Mouse (Mus musculus) liver, embryonic 16.5 days (tissue): ENCODE measurements around the gene Ptprn2. TPM values are rescaled to one million over a fixed set of nuclear protein-coding genes. Genes with fewer than 3 reads are reported as not detected.

Source experiments
- ATAC-seq: fragments of 200-750 bp; cut with Nextera tagmentation; 2 replicates; pipeline ENCODE4 v1.8.0; 2017; ENCODE audit warnings: low read depth, mild to moderate bottlenecking, moderate number of reproducible peaks, moderate library complexity
- H3K27ac ChIP-seq: fragments of 300-500 bp; sonication (generic); 2 replicates; pipeline ENCODE4 v1.5.1; 2014; ENCODE audit warnings: mild to moderate bottlenecking, low read length
- H3K27me3 ChIP-seq: fragments of 300-500 bp; sonication (generic); 2 replicates; pipeline ENCODE4 v1.6.1; 2014; ENCODE audit warnings: low read depth, low read length, mixed read lengths; ENCODE audit not compliant: control insufficient read depth, insufficient read depth
- H3K36me3 ChIP-seq: fragments of 300-500 bp; sonication (generic); 2 replicates; pipeline ENCODE4 v1.6.1; 2014; ENCODE audit warnings: mild to moderate bottlenecking; ENCODE audit not compliant: control insufficient read depth, insufficient read depth
- H3K4me1 ChIP-seq: fragments of 300-500 bp; sonication (generic); 2 replicates; pipeline ENCODE4 v1.6.1; 2014; ENCODE audit warnings: low read depth, low read length, mixed read lengths; ENCODE audit not compliant: control insufficient read depth
- H3K4me2 ChIP-seq: fragments of 300-500 bp; sonication (generic); 2 replicates; pipeline ENCODE4 v1.6.1; 2014; ENCODE audit warnings: low read depth, low read length, mixed read lengths
- H3K4me3 ChIP-seq: fragments of 300-500 bp; sonication (generic); 2 replicates; pipeline ENCODE4 v1.5.1; 2014; ENCODE audit warnings: low read depth, mild to moderate bottlenecking, low read length
- H3K9ac ChIP-seq: fragments of 300-500 bp; sonication (generic); 2 replicates; pipeline ENCODE4 v1.6.1; 2014; ENCODE audit warnings: low read depth, low read length
- H3K9me3 ChIP-seq: fragments of 300-500 bp; sonication (generic); replicated peaks from 2 replicates; pipeline ENCODE4 v1.6.1; 2016; ENCODE audit warnings: low read length; ENCODE audit not compliant: control insufficient read depth
- WGBS: fragments of 180-500 bp; shearing (Covaris S2); extraction: QIAGEN DNeasy Blood & Tissue Kit; methylation state at CpG from one replicate; pipeline ENCODE4 v1.1.7; 2014; ENCODE audit not compliant: insufficient replicate concordance; 5-methylcytosine and 5-hydroxymethylcytosine counted together
- polyA plus RNA-seq: library from polyadenylated mRNA; unstranded; fragments of >200 nt; fragmentation: Nextera tagmentation; extraction: Ambion mirVana; gene quantifications from 2 replicates; pipeline ENCODE4 v1.2.1, GENCODE M21; 2015

Gene Ptprn2
- polyA plus RNA-seq, 1 experiment from 2014 or later: 0.07 TPM

- ATAC-seq: no peak
- H3K27me3 ChIP-seq: no peaks in the 10 kb centered on the region
- H3K4me3 ChIP-seq: no peak overlapping the region
- no peaks in the 10 kb centered on the region for H3K9me3 ChIP-seq
- WGBS: 66% methylated on average over 8 of the region's 8 CpGs
- H3K4me2 ChIP-seq: no peak overlapping the region
- no peaks in the 10 kb centered on the region for H3K36me3 ChIP-seq
- no peak overlapping the region for H3K9ac ChIP-seq
- H3K27ac ChIP-seq: no peak overlapping the region
- H3K4me1 ChIP-seq: no peaks in the 10 kb centered on the region
Measured at GRCm38 (mm10) chr12:117198093-117198492, 712.6 kb downstream of the Ptprn2 start.

- no peaks in the 10 kb centered on the region for H3K9me3 ChIP-seq
- no peaks in the 10 kb centered on the region for H3K27me3 ChIP-seq
- no peak overlapping the region for H3K4me3 ChIP-seq
- ATAC-seq: peak; percentile 50; the same call in 1 of the 2 replicates
- H3K4me2 ChIP-seq: no peak overlapping the region
- H3K4me1 ChIP-seq: no peaks in the 10 kb centered on the region
- no peak overlapping the region for H3K9ac ChIP-seq
- WGBS: 21% methylated on average over 9 of the region's 9 CpGs
- H3K27ac ChIP-seq: no peak overlapping the region
- no peaks in the 10 kb centered on the region for H3K36me3 ChIP-seq
Measured at GRCm38 (mm10) chr12:117200117-117200516, 714.6 kb downstream of the Ptprn2 start.

DNA sequence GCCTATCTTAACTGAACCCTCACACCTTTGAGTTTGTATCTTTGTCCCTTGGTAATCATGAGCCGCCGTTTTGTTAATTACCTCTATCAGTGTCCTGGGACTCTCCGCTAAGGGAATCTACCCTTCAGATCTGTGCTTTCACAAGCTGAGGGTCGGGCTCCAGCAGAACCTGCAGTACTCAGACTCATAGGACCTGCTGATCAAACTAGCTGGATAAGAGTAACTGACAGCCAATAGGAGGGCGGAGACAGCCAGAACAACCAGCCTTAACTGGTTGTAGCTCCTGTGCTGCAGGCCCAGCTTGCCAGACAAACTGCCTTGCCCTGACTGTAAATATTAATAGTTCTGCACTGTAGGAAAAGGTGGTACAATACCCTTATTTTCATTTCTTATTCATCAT, 715.1 kb downstream of the Ptprn2 start:
- 45% methylated on average over 5 of the region's 5 CpGs for WGBS
- H3K4me2 ChIP-seq: no peak overlapping the region
- H3K4me3 ChIP-seq: no peak overlapping the region
- ATAC-seq: no peak
- no peaks in the 10 kb centered on the region for H3K9me3 ChIP-seq
- H3K27ac ChIP-seq: no peak overlapping the region
- no peak overlapping the region for H3K9ac ChIP-seq
- no peaks in the 10 kb centered on the region for H3K36me3 ChIP-seq
- no peaks in the 10 kb centered on the region for H3K4me1 ChIP-seq
- no peaks in the 10 kb centered on the region for H3K27me3 ChIP-seq

DNA sequence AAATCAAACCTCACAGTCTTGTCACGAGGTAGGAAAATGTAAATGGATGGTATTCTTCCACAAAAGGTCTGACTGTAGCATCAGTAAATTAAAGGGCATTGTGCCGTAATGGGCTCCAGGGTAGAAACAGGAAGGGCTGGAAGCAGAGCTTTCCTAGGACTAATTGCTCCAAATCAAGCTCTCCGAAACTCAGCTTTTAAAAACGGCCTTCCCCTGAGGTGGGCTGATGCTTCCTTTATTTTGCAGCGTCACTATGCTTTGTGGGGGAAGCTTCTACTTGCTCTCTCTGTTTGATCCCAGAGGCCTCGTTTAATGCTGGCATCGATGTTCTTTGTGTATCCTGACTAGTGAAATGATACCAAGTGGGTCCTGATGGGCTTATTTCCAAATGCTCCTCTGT, 718.0 kb downstream of the Ptprn2 start:
- no peak for ATAC-seq
- Histone ChIP-seq H3K27me3 (no peaks in the 10 kb centered on the region), H3K36me3 (no peaks in the 10 kb centered on the region), H3K4me1 (no peaks in the 10 kb centered on the region), H3K9ac (no peak overlapping the region), H3K9me3 (no peaks in the 10 kb centered on the region), H3K4me3 (no peak overlapping the region), H3K4me2 (no peak overlapping the region), H3K27ac (no peak overlapping the region)
- WGBS: 56% methylated on average over 7 of the region's 7 CpGs

- Histone ChIP-seq H3K27ac (no peak overlapping the region), H3K9me3 (no peaks in the 10 kb centered on the region), H3K4me2 (no peak overlapping the region), H3K4me3 (no peak overlapping the region), H3K4me1 (no peaks in the 10 kb centered on the region), H3K9ac (no peak overlapping the region), H3K36me3 (no peaks in the 10 kb centered on the region), H3K27me3 (no peaks in the 10 kb centered on the region)
- ATAC-seq: no peak
Measured at GRCm38 (mm10) chr12:117204905-117205304, 719.4 kb downstream of the Ptprn2 start.

- H3K4me3 ChIP-seq: no peak overlapping the region
- no peak overlapping the region for H3K27ac ChIP-seq
- no peaks in the 10 kb centered on the region for H3K4me1 ChIP-seq
- no peak for ATAC-seq
- H3K27me3 ChIP-seq: no peaks in the 10 kb centered on the region
- H3K9ac ChIP-seq: no peak overlapping the region
- H3K9me3 ChIP-seq: no peaks in the 10 kb centered on the region
- H3K36me3 ChIP-seq: no peaks in the 10 kb centered on the region
- H3K4me2 ChIP-seq: no peak overlapping the region
- WGBS: 26% methylated on average over 4 of the region's 4 CpGs
Measured at GRCm38 (mm10) chr12:117207421-117208120, 722.1 kb downstream of the Ptprn2 start.

- 68% methylated on average over 4 of the region's 4 CpGs for WGBS
- Histone ChIP-seq H3K4me2 (no peak overlapping the region), H3K9ac (no peak overlapping the region), H3K36me3 (no peaks in the 10 kb centered on the region), H3K27me3 (no peaks in the 10 kb centered on the region), H3K4me3 (no peak overlapping the region), H3K9me3 (no peaks in the 10 kb centered on the region), H3K27ac (no peak overlapping the region), H3K4me1 (no peaks in the 10 kb centered on the region)
- ATAC-seq: no peak
Measured at GRCm38 (mm10) chr12:117210467-117210866, 724.9 kb downstream of the Ptprn2 start.

DNA sequence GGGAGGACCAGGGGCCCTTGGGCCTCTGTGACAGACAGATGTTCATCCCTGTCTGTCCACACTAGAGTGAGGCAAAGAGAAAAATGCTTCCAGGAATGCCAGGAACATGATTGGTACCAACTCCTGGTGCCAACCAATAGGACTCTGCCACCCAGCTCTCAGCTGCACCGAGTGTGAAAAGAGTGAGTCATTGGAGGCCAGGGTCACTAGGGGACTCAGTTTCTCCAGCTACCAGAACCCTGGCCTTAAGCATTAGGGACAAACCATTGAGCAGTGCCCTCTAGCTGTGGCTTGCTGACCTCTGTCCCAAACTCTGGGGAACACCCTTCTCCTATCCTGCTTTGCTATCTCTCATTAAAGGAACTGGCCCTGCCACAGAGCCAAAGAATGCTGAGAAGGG, 728.0 kb downstream of the Ptprn2 start:
- ATAC-seq: no peak
- no peak overlapping the region for H3K27ac ChIP-seq
- no peak overlapping the region for H3K9ac ChIP-seq
- no peaks in the 10 kb centered on the region for H3K27me3 ChIP-seq
- WGBS: 44% methylated on average over 1 of the region's 1 CpGs
- H3K9me3 ChIP-seq: no peaks in the 10 kb centered on the region
- no peak overlapping the region for H3K4me3 ChIP-seq
- no peaks in the 10 kb centered on the region for H3K4me1 ChIP-seq
- no peak overlapping the region for H3K4me2 ChIP-seq
- H3K36me3 ChIP-seq: no peaks in the 10 kb centered on the region

DNA sequence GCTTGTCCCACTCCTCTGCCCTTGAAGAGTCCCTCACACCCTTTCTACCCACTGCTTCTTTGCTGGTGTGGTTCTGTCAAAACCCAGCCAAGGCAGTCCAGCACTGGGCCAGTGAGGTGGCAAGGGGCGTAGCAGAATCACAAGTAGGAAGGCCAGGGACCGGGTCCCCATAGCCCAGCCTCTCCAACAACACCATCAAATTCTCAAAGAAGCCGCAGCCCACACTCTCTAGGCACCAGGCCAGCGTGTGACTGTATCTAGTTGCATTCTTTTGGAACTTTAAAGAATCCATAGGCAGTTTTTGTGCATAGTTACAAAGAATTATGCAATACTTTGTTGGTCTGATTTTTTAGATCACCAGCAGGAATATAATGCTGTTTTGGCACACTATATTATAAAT, 728.8 kb downstream of the Ptprn2 start:
- WGBS: 66% methylated on average over 4 of the region's 4 CpGs
- Histone ChIP-seq H3K4me2 (no peak overlapping the region), H3K9me3 (no peaks in the 10 kb centered on the region), H3K27ac (no peak overlapping the region), H3K4me3 (no peak overlapping the region), H3K4me1 (no peaks in the 10 kb centered on the region), H3K27me3 (no peaks in the 10 kb centered on the region), H3K9ac (no peak overlapping the region), H3K36me3 (no peaks in the 10 kb centered on the region)
- ATAC-seq: no peak
